Mouse (Mus musculus) frontal cortex, postnatal 10 days (tissue): Measurements from ENCODE around the gene St8sia6.
A peak's percentile ranks its signal among the peaks of the same experiment; 100 is the strongest.
"Not testable (repeated sequence)": the region's sequence is repeated elsewhere in the genome, so short reads cannot be mapped to it uniquely, and the experiment has no call there.

Source experiments
- DNase-seq, 2 experiments: peaks; one replicate each; pipeline ENCODE4 v3.0.0; 2022; ENCODE audit warnings: low spot score in 2 of 2, mixed read lengths in 1 of 2

St8sia6 gene

DNA sequence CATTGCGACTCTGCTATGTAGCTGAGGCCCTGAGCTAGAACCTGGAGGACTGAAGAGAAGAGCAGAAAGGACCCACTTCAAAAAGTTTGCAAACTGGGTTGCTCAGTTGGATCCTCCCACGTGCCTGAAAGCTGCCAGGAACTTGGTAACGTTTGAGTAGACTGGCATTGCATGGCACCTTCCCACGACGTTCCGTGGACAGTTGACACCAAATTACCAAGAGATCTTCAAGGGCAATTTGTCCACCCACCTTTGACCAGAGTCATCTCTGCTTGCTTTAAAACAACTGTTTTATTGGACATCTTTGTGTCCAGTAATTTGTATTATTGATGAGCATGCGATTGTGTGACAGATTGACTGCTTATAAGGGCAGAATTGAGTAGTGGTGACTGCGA, at the start of gene St8sia6:
Gene St8sia6 (minus strand): TSS at position 96 of the 395 bp plus-strand sequence.
- no peak for DNase-seq

GRCm38 (mm10) chr2:13836310-13836709, 42.4 kb upstream of the St8sia6 start:
- no peak for DNase-seq

DNA sequence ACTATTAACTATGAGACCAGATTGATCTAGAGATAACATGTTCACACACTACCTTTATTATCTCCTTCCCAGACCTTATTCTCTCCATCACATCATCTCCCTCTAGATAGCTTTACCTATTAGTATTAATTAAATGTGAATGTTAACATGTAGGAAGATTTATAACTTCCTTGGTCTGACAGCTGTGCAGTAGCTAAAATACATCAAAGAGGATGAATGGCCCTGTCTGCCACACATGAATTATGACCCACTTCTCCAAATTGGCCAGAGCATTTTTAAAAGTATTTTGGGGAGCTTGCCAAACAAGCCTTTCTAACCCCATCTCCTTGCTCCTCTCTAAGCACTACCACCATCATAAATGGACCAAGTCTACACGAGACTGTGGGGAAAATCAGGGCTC, 41.1 kb upstream of the St8sia6 start:
- DNase-seq: no peak

GRCm38 (mm10) chr2:13816645-13817044, 22.8 kb upstream of the St8sia6 start:
- DNase-seq: no peak

DNA sequence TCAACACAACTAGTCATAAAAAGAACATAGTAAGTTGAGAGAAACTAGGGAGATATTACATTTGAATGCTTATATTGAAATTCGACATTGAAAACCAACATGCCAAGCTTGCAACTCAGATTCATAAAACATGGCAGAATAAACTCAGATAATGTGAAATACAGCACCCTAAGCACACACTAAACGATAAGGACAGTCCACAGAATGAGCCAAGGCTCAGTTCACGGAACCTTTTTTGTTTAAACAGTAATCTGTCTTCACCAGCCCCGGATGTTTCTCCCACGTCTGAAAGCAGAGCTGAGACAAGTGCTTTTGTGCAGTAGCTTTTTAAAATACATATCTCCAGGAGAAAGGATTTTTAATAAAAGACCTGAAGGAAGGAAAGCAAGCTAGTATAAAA, 14.7 kb upstream of the St8sia6 start:
- no peak for DNase-seq

- no peak for DNase-seq
Observed at GRCm38 (mm10) chr2:13808008-13808407, 14.1 kb upstream of the St8sia6 start.

GRCm38 (mm10) chr2:13806120-13806519, 12.3 kb upstream of the St8sia6 start:
- DNase-seq: no peak

DNA sequence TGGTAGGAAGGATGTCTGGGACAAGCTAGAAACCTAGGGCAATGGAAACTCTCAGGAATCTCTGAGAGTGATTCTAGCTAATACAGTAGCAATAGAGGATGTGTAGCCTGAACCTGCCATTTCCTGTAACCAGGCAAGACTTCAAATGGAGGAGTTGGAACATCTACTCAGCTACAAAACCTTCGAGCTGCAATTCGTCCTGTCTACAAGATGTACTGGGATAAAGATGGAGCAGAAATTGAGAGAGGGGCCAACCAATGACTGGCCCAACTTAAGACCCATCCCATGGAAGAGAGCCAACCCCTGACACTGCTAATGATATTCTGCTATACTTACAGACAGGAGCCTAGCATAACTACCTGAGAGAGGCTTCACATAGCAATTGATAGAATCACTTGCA, 6.8 kb upstream of the St8sia6 start:
- no peak for DNase-seq

DNA sequence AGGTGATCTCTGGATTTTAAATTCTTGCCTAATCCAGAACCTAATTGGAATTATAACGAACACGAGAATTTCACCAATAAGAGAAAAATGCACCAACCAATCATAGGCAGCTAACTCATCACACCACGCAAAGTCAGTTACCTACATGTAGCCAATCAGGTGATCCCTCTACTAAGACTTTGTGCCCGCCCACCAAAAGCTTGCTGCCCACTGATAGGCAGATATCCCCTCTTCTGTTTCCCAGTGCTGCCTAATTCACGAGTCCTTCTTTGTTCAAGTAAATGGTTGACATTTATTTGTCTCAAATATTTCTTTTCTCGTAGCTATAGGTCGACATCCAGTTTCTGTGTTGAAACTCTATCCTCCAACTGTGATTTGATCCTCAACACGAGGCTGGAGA, 582 bp upstream of the St8sia6 start:
- no peak for DNase-seq

DNA sequence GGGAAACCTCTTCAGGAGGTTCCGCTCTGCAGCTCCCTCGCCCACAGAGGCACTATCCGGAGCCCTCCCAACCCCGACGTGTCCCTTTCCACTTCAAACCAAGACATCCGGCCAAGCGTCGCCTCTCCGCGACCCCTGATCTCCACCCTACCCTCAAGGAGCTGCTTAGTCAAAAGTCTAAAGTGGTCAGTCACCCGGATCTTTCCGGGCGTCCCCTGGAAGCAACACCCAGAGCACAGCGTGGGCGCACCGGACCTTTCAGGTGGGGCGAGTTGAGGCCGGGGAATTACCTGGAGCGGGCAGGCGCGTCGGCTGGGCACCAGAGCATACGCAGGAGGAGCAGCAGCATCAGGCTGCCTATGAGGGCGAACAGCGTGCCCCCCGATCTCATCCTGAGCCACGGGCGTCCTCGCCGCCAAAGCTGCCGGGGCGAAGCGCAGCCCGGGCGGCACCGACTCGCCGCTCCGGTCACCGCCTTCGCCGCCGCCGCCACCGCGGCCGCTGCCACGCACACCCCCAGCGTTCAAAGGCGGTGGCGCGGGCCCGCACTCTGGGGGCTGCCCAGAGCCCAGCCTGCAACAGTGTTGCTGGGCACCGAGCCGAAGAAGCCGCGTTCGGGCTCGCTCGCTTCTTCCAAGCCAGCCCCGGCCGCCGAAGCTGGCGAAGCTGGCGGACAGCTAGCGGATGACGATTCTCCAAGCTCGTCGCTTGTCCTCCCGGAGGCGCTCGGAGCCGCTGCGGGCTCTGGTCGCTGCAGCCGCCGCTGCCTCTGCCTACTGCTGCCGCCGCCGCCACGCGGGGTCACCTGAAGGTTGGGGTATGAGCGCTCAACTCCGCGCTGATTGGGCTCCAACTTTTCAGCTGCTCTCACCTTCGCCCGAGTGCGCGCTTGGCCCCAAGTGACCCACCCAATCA, 553 bp downstream of the St8sia6 start:
- peak in 1 of 2 experiments; percentile 25 for DNase-seq

DNA sequence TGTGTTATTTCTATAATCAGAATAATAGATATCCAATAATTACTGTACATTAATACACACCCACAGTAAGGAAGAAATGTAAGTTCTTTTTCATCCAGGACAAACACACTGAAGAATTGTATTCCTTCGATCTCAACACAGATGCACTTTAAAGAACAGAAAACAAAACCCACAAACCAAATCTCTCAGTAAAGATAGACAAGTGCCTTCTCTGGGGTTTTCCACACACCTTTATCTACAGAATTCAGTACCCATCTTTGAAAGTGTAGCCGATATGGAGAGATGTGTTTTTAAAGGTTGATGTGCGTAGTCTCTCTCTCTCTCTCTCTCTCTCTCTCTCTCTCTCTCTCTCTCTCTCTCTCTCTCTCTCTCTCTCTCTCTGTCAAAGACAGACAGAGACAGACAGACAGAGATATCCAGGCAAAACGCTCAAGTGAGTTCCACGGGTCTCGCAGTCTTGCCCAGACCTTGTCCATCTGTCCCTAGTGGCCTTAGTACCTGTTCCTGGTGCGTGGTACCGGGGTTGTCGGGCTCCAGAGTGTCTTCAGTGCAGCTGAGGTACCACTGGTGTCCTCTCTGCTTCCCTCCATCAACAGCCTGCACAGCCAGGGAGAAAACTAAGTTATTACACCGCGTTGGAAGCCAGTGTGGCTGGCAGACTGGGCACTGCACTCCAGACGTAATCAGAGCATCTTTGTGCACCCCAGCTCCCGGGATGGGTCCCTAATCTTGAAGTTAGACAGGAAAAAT, 1.4 kb downstream of the St8sia6 start:
- DNase-seq: no peak

DNA sequence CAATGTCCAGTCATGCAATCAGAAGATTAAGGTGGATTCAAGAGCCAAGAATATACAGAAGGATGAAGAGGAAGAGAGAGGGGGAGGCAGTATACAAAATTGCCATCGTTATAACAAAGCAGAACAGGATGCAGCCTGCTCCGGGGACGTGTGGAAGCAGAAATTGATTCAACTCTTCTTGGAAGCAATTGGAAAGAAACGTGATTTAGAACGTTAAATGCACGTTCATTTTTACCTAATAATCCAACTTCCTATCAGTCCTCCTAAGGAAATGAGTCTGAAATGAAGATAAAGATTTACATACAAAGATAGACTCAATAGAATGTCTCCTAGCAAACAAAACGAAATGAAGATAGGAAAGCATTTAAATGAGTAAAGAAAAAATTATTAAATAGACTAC, 2.3 kb downstream of the St8sia6 start:
- DNase-seq: no peak

DNA sequence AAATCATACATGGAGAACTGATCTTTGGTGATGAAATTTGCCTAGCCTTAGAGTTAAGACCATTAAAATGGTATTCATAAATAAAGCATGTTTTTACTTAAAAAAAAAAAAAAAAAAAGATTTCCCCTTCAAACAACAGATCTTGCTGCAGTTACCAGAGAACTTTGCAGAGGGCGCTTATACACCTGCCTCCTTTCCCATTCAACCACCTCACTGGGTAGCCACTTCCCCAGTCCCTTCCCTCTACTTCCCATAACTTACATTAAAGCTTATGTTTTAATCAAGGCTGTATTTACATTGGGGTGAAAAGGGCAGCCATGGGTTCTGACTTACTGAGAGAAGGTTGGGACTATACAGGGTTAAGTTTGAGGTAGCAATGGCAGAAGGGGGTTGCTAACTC, 4.5 kb downstream of the St8sia6 start:
- no peak for DNase-seq

GRCm38 (mm10) chr2:13786577-13787168, 7.2 kb downstream of the St8sia6 start:
- DNase-seq: no peak

DNA sequence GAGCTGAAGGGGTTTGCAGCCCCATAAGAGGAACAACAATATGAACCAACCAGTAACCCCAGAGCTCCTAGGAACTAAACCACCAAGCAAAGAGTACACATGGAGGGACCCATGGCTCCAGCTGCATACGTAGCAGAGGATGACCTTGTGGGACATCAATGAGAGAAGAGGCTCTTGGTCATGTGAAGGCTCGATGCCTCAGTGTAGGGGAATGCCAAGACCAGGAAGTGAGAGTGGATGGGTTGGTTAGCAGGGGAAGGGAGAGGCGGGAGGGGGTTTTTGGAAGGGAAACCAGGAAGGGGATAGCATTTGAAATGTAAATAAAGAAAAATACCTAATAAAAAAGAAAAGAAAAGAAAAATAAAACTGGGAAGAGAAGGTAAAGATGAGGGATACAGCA, 7.9 kb downstream of the St8sia6 start:
- DNase-seq: not testable (repeated sequence)

- no peak for DNase-seq
Observed at GRCm38 (mm10) chr2:13785247-13785646, 8.6 kb downstream of the St8sia6 start.

DNA sequence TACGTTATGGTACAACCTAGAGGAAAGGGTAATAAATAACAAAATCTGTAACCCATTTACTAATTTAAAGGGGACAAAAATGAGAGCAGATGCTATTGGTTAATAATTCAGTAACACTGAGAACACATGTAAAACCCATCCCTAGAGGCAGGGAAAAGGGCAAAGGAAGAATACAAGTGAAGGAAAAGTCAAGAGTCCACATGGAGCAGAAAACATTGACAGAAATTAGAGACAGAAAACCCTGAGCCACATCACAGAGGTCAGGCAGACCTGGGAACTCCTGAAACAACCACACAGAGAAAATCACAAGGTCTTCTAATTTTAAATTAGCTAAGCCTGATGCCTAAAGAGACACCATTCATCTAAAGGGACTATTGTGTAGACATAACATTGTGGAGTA, 9.4 kb downstream of the St8sia6 start:
- no peak for DNase-seq

DNA sequence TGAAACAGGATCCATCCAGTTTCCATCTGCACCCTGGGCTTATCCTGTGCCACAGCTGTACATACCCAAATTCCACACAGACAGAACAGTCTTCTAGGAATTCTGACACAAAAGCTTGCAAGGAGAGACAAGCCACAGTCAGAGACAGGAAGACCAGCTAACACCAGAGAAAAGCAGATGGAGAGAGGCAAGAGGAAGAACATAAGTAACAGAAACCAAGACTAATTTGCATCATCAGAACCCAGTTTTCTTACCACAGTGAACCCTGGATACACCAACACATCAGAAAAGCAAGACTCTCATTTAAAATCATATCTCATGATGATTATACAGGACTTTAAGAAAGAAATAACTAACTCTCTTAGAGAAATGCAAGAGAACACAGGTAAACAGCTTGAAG, 16.8 kb downstream of the St8sia6 start:
- no peak for DNase-seq

DNA sequence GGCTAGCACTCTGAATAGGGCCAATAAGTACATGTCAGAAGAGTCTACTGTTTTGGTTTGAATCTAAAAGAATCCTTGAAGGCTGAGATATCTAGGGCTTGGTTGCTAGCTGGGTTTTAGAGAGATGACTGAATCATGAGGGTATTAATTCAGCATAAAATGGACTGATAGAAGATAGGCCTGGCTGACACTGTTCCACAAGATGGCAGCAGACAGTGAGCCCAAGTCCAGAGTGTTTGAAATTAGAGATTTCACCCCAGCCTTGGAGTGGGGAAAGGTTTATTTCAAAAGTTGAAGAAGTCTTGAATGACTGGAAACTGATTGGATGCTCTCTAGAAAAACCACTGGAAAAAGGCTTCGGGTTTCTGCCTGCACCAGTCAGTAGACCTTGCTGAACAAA, 17.4 kb downstream of the St8sia6 start:
- DNase-seq: no peak

GRCm38 (mm10) chr2:13775056-13775455, 18.8 kb downstream of the St8sia6 start:
- DNase-seq: no peak

DNA sequence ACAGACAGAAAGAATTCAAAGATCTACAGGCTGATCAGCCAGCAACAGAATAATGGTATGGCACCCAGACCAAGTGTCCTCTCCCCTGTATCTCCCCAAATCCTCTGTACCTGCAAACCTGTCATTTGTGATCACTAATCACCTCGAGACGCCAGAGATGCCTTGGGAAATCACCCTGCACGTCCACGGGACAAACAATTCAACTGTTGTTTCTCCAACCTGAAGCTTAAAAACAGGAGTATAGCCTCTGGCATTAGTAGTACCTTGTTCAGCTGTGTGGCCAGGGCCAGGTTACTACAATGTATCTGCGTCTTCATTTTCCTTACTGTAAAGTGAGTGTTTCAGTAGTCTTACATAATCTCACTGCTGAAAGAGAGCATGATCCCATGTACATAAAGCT, 25.3 kb downstream of the St8sia6 start:
- no peak for DNase-seq

DNA sequence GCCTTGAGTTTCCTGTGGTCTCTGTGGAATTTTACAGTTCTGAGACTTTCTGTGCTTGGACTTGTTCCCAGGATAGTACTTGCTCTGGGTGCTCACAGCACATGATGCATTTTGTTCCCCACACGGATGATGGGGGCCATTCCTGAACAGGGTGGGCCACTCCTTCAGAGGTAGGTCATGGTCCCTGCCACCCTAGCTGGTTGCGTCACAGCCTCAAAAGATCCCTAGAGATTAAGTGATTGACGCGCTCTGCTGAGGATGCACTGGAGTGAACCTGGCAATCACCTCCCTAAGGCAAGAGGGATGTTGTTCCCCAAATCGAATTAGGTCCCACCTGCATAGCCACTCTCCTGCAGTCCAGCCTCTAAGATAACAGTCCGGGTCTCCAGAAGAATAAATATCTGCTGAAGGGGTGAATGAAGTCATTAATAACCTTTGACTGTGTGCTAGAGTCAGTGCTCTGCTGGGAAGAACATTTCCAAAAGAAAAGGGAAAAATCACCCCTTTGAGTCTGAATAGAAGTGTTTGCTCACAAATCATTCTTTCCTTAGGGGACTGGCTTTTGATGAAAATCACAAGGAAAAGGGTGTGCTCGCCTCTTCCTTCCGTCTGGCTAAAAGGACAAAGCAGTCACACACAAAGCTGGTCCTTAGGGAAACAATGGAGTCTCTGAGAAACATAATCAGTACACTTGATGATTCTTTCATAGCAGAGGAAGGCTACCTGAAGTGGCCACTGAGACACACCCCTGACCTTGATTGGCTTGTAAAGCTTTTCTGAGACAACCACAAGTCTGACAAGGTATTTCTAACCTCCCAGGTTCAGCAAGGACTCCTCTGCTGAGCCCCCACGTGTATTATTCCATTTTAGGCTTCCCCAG, 26.1 kb downstream of the St8sia6 start:
- no peak for DNase-seq
